Mouse (Mus musculus) forebrain, embryonic 10.5 days (tissue): ENCODE data around the gene A730061H03Rik. TPM values are rescaled to one million over a fixed set of nuclear protein-coding genes. Genes with fewer than 3 reads are reported as not detected.

Source experiments
- DNase-seq: peaks from one replicate; pipeline ENCODE4 v3.0.0-alpha.2; 2017; ENCODE audit warnings: low spot score; ENCODE audit errors: extremely low spot score
- H3K27ac ChIP-seq: fragments of 300-500 bp; sonication (generic); 2 replicates; pipeline ENCODE4 v1.5.1; 2016; ENCODE audit warnings: mild to moderate bottlenecking
- H3K27me3 ChIP-seq: fragments of 300-500 bp; sonication (generic); 2 replicates; pipeline ENCODE4 v1.6.1; 2016; ENCODE audit warnings: mild to moderate bottlenecking; ENCODE audit not compliant: poor library complexity, severe bottlenecking
- H3K36me3 ChIP-seq: fragments of 300-500 bp; sonication (generic); replicated peaks from 2 replicates; pipeline ENCODE4 v1.6.1; 2016; ENCODE audit warnings: mild to moderate bottlenecking, moderate library complexity
- H3K4me1 ChIP-seq: fragments of 300-500 bp; sonication (generic); 2 replicates; pipeline ENCODE4 v1.6.1; 2016
- H3K4me3 ChIP-seq: fragments of 300-500 bp; sonication (generic); 2 replicates; pipeline ENCODE4 v1.5.1; 2016; ENCODE audit warnings: mild to moderate bottlenecking, moderate library complexity
- H3K9me3 ChIP-seq: fragments of 300-500 bp; sonication (generic); 2 replicates; pipeline ENCODE4 v1.6.1; 2016; ENCODE audit warnings: mild to moderate bottlenecking, moderate library complexity
- WGBS: fragments of 180-500 bp; shearing (Covaris S2); methylation state at CpG from one replicate; pipeline ENCODE4 v1.1.7; 2016; 5-methylcytosine and 5-hydroxymethylcytosine counted together
- polyA plus RNA-seq: library from polyadenylated mRNA; unstranded; fragments of >200 nt; fragmentation: Nextera tagmentation; extraction: Ambion mirVana; gene quantifications from 2 replicates; pipeline ENCODE4 v1.2.1, GENCODE M21; 2016

A730061H03Rik gene
- polyA plus RNA-seq, 1 experiment from 2014 or later, result not detected

GRCm38 (mm10) chr14:55526674-55527073 lies 33.5 kb downstream of the A730061H03Rik start:
- Histone ChIP-seq H3K9me3 (no peaks in the 10 kb centered on the region), H3K27me3 (peaks cover 47% of the 10 kb centered on the region), H3K4me3 (no peak overlapping the region), H3K4me1 (no peaks in the 10 kb centered on the region), H3K27ac (no peak overlapping the region), H3K36me3 (no peaks in the 10 kb centered on the region)
- WGBS, result 93% methylated on average over 2 of the region's 2 CpGs
- no peak for DNase-seq

GRCm38 (mm10) chr14:55524785-55525184 lies 35.4 kb downstream of the A730061H03Rik start, which contains the start of gene Nrl:
Nrl (minus strand) TSS chr14:55524981.
- H3K9me3 ChIP-seq, result no peaks in the 10 kb centered on the region
- no peak within 1 kb of the TSS for H3K27ac ChIP-seq
- 44% methylated on average over 8 of the region's 8 CpGs for WGBS
- no peaks in the 10 kb centered on the region for H3K36me3 ChIP-seq
- peaks cover 14% of the 10 kb centered on the region for H3K4me1 ChIP-seq
- no peak within 1 kb of the TSS for H3K4me3 ChIP-seq
- no peak for DNase-seq
- H3K27me3 ChIP-seq, result peaks cover 59% of the 10 kb centered on the region

GRCm38 (mm10) chr14:55524062-55524461 lies 36.1 kb downstream of the A730061H03Rik start:
- H3K36me3 ChIP-seq, result no peaks in the 10 kb centered on the region
- H3K4me1 ChIP-seq, result peaks cover 15% of the 10 kb centered on the region
- DNase-seq, result no peak
- H3K27ac ChIP-seq, result no peak overlapping the region
- WGBS, result 72% methylated on average over 4 of the region's 4 CpGs
- H3K27me3 ChIP-seq, result peaks cover 59% of the 10 kb centered on the region
- H3K4me3 ChIP-seq, result no peak overlapping the region
- H3K9me3 ChIP-seq, result no peaks in the 10 kb centered on the region

GRCm38 (mm10) chr14:55520451-55521361 lies 39.5 kb downstream of the A730061H03Rik start:
- Histone ChIP-seq H3K27me3 (peaks cover 84% of the 10 kb centered on the region), H3K4me1 (peaks cover 26% of the 10 kb centered on the region), H3K4me3 (peak overlapping the region; percentile 59), H3K27ac (peak overlapping the region; percentile 56; the same call in 1 of the 2 replicates), H3K9me3 (no peaks in the 10 kb centered on the region), H3K36me3 (no peaks in the 10 kb centered on the region)
- peak; percentile 37 for DNase-seq
- under 1% methylated on average over 61 of the region's 61 CpGs for WGBS

GRCm38 (mm10) chr14:55519604-55520003 lies 40.6 kb downstream of the A730061H03Rik start:
- 68% methylated on average over 4 of the region's 4 CpGs for WGBS
- no peak for DNase-seq
- Histone ChIP-seq H3K27ac (no peak overlapping the region), H3K27me3 (peaks cover 80% of the 10 kb centered on the region), H3K4me3 (no peak overlapping the region), H3K4me1 (peaks cover 26% of the 10 kb centered on the region), H3K9me3 (no peaks in the 10 kb centered on the region), H3K36me3 (no peaks in the 10 kb centered on the region)

- no peaks in the 10 kb centered on the region for H3K36me3 ChIP-seq
- peaks cover 26% of the 10 kb centered on the region for H3K4me1 ChIP-seq
- H3K9me3 ChIP-seq, result no peaks in the 10 kb centered on the region
- WGBS, result 76% methylated on average over 2 of the region's 2 CpGs
- DNase-seq, result no peak
- no peak overlapping the region for H3K4me3 ChIP-seq
- peaks cover 73% of the 10 kb centered on the region for H3K27me3 ChIP-seq
- no peak overlapping the region for H3K27ac ChIP-seq
Measured at GRCm38 (mm10) chr14:55518897-55519296, 41.3 kb downstream of the A730061H03Rik start.

- 87% methylated on average over 4 of the region's 4 CpGs for WGBS
- no peak for DNase-seq
- no peak overlapping the region for H3K4me3 ChIP-seq
- H3K4me1 ChIP-seq, result peaks cover 28% of the 10 kb centered on the region
- peaks cover 60% of the 10 kb centered on the region for H3K27me3 ChIP-seq
- H3K9me3 ChIP-seq, result no peaks in the 10 kb centered on the region
- H3K27ac ChIP-seq, result no peak overlapping the region
- no peaks in the 10 kb centered on the region for H3K36me3 ChIP-seq
Measured at GRCm38 (mm10) chr14:55515846-55516245, 44.4 kb downstream of the A730061H03Rik start.

GRCm38 (mm10) chr14:55513927-55514326 lies 46.3 kb downstream of the A730061H03Rik start:
- Histone ChIP-seq H3K27me3 (peaks cover 46% of the 10 kb centered on the region), H3K4me1 (peaks cover 22% of the 10 kb centered on the region), H3K27ac (no peak overlapping the region), H3K36me3 (no peaks in the 10 kb centered on the region), H3K4me3 (no peak overlapping the region), H3K9me3 (no peaks in the 10 kb centered on the region)
- 72% methylated on average over 10 of the region's 10 CpGs for WGBS
- no peak for DNase-seq

GRCm38 (mm10) chr14:55511037-55511436 lies 49.2 kb downstream of the A730061H03Rik start:
- Histone ChIP-seq H3K27ac (no peak overlapping the region), H3K4me1 (peaks cover 13% of the 10 kb centered on the region; the same call in 1 of the 2 replicates), H3K36me3 (no peaks in the 10 kb centered on the region)

GRCm38 (mm10) chr14:55510125-55510731 lies 50.0 kb downstream of the A730061H03Rik start, which contains the start of gene Cpne6:
Cpne6 (plus strand) TSS chr14:55510445.
- DNase-seq, result no peak
- H3K27me3 ChIP-seq, result peaks cover 22% of the 10 kb centered on the region
- WGBS, result 76% methylated on average over 21 of the region's 22 CpGs
- H3K36me3 ChIP-seq, result no peaks in the 10 kb centered on the region
- no peaks in the 10 kb centered on the region for H3K9me3 ChIP-seq
- peaks cover 13% of the 10 kb centered on the region; the same call in 1 of the 2 replicates for H3K4me1 ChIP-seq
- H3K4me3 ChIP-seq, result no peak within 1 kb of the TSS
- H3K27ac ChIP-seq, result 0 out of 2 replicates have a peak within 1 kb of the TSS, but pooled peaks have one; percentile 15

More at GRCm38 (mm10) chr14:55511037-55511436, 49.2 kb downstream of the A730061H03Rik start:
- Histone ChIP-seq H3K27me3 (peaks cover 22% of the 10 kb centered on the region), H3K9me3 (no peaks in the 10 kb centered on the region), H3K4me3 (no peak overlapping the region)
- 64% methylated on average over 7 of the region's 7 CpGs for WGBS
- DNase-seq, result no peak
